Mouse (Mus musculus) c-Kit-positive CD71-positive TER-119-negative erythroid progenitor cells, embryonic 14.5 days (primary cell): Measurements from ENCODE around the gene Aars2.
A peak's percentile ranks its signal among the peaks of the same experiment; 100 is the strongest.

Experiments
- DNase-seq: peaks from one replicate; pipeline ENCODE4 v3.0.0-alpha.2; 2013; ENCODE audit warnings: low read depth

Aars2 gene

DNA sequence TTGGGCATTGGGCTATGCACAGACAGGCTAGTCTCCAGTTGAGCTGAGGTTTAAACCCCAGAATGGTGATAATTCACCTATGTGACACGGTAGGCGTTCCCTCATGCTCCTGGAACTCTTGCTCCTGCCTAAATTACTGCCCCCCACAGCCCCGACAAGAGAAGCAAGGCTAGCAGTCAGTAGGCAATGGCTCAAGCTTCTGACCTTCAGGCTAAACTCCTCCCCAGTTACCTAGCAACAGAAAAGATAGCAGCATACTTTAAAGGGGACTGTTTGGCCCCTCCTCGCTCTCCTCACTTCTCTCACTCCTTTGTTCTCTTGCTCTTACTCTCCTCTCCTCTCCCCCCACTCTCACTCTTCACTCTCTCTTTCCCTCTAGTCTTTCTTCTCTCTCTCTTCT is 5.7 kb upstream of the Aars2 start:
- DNase-seq = no peak

DNA sequence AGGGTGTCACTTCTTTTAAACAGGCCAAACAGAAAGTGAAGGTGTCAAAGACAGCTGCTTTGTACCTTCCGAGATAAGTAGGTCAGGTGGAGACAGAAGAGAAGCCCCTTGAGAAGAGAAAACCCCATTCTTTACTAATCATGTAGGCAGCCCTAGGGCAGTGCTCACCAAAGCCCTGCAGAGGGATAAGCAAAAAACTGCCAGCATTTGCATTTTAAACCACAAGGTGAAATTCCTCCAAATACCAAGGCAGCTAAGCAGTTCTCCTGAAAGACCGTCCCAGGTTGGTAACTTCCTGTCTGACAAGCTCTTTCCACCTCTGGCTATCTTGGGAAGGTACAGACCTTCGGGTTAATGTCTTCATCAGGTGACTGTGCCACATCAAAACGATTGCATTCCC is 4.3 kb upstream of the Aars2 start:
- DNase-seq = no peak

DNA sequence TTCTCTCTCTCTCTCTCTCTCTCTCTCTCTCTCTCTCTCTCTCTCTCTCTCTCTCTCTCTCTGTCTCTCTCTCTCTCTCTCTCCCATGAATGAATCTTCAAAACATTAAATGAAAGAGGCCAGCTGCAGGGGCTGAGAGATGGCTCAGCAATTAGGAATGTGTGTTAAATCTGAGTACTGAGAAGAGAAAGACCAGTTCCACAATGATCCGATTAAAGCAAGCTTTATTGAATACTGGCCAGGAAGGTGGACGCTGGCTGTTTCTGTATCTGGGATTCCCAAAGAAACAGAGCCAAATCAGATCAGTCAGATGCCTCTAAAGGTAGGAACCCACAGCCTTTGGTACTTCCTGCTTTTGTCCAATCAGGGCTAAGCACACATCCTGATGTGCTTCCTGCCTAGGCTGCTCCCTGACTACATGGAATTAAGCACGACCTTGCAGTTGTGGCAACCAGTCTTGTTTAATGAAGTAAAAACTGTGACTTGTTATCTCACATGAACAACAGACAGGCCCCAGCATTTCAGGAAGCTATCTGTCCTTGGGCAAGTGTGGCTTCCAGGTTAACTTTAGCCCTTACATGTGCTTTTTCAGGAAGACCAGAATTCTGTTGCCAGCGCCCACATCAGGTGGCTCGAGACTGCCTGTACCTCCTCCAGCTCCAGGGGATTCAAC is 3.2 kb upstream of the Aars2 start:
- DNase-seq = no peak

DNA sequence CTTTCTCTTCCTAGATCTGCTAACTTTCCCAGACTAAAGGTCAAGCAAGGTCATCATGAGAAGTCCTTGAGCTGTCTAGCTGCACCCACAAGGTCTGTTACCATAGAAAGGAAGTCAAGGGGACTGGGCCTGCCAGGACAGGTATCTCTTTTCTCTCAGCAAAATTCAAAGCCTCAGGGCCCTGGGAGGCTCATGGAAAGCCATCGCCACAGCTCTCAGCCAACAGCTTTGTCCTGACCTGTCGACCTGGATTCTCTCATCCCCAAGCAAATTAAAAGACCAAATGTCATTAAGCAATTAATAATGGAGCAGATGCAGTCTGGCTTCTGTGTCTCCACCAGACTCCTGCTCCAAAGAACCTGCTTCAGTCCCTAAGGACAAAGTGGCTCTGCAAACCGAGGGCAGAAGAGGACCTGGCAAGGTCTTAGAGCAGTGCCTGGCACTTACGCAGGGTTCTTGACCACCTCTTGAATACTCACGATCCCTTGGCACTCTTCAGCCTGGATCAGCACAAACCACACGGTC is 638 bp upstream of the Aars2 start:
- no peak for DNase-seq

DNA sequence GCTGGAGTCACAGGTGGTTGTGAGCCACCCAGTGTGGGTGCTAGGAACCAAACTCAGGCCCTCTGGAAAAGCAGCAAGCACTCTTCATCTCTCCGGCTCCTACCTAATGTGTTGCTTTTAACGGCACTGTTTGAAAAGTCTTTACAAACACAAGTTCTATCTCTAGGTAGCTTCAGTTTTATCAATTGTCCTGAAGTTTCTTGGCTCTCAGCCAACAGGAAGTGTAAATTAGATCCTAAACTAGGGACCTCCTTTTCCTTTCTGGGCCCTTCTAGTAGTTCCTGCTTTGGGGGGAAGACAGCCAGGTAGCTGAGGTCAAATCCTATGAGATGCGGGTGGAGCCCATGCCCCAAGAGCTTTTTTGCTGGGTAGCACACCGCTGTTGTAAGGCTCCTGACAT is 4.2 kb downstream of the Aars2 start:
- DNase-seq = no peak

DNA sequence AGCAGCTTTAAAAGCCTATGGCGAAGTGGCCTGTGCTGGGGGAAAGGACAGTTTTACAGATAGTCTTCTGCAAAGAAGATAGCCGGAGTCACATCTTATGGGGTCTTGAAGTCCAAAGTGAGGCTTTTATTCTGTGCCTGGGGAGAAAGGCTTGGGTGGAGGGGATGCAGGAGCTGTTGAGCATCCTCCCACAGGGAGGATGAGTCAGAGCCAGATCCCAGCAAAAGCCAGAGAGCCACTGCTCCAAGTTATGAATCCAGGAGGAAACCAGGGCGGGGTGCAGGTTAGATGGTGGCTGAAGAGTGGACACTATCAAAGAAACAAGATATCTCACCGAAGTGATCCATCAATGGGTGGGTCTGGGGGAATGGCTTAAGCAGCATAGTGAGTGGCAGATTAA is 5.1 kb downstream of the Aars2 start:
- no peak for DNase-seq

DNA sequence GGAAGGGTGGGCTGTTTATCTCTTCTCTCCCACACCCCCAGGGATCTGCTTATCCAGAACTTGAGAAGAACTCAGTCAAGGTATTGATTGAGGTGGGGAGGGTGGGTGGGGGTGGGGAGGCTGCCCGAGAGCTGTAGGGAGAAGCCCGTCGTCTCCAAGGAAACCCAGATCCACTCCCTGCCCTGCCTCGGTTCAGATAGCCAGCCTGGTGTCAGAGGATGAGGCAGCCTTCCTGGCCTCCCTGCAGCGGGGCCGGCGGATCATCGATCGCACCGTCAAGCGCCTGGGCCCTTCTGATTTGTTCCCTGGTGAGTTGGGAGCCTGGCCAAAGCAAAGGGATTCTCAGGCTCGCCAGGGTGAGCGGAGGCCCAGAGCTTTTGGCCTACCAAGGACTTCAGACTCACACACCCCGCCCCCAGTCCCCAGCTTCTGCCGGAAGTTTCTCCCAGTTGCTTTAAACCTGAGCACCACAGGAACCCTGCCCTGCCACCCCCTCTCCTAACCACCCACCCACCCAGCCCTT is 8.6 kb downstream of the Aars2 start:
- DNase-seq = no peak

DNA sequence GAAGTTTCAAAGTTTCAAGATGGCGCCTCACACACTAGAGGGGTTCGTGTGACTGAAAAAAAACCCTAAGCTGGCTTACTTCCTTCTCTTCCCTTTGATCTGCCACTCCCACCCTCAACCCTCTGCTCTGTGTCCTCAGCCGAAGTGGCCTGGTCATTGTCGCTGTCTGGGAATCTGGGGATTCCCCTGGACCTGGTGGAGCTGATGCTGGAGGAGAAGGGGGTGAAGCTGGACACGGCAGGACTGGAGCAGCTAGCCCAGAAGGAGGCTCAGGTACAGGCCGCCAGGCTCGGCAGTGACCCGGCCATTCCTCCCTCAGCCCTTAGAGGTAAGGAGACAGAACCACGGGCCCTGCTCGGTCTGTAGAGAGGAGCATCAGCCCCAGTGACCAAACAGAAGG is 9.2 kb downstream of the Aars2 start:
- DNase-seq = no peak

DNA sequence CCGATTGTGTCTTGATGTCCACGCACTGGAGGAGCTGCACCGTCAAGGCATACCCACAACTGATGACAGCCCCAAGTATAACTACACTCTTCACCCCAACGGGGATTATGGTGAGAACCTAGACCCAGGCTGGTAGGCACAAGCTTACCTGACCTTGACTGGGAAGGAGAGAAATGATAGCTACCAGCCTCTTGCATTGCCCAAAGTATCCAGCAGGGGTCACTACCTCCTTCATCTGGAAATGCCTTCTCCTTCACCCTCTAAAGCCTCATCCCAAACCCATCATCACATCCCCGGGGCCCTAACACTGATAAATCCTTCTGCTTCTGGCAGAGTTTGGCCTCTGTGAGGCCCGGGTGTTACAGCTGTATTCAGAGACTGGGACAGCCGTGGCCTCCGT is 9.8 kb downstream of the Aars2 start:
- peak; percentile 64 for DNase-seq

DNA sequence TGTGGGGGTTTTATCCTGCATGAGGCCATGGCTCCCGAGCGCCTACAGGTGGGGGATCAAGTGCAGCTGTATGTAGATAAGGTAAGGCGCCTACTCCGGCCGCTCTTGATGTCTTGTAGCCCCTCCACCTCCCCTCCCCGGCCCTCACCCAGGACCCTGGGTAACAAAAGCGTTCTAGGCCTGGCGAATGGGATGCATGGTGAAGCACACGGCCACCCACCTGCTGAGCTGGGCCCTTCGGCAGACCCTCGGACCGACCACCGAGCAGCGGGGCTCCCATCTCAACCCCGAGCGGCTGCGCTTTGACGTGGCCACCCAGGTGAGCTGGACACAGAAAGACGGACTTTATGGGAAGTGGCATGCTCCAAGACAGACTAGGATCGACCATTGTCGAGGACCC is 10.5 kb downstream of the Aars2 start:
- DNase-seq = no peak

DNA sequence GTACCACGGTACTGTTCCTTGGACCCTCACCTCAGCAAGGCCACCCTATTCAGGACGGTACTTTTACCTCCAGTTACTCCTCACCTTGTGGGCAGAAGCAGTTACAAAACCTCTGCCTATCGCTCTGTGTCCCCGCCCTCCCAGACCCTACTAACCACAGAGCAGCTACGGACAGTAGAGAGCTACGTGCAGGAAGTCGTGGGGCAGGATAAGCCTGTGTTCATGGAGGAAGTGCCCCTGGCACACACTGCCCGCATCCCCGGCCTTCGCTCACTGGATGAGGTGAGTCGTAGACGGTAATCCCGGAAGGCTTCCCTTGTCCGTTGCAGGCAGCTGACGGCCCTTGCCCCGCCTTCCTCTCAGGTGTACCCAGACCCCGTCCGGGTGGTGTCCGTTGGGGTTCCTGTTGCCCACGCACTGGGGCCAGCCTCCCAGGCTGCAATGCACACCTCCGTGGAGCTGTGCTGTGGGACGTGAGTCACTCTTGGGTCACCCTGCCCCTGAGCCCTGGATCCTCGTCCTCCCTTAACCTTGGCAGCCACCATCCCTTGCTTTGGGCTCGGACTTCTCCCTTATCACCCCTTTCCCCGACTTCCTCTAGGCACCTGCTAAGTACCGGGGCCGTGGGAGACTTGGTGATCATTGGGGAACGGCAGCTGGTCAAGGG is 11.0 kb downstream of the Aars2 start:
- no peak for DNase-seq

DNA sequence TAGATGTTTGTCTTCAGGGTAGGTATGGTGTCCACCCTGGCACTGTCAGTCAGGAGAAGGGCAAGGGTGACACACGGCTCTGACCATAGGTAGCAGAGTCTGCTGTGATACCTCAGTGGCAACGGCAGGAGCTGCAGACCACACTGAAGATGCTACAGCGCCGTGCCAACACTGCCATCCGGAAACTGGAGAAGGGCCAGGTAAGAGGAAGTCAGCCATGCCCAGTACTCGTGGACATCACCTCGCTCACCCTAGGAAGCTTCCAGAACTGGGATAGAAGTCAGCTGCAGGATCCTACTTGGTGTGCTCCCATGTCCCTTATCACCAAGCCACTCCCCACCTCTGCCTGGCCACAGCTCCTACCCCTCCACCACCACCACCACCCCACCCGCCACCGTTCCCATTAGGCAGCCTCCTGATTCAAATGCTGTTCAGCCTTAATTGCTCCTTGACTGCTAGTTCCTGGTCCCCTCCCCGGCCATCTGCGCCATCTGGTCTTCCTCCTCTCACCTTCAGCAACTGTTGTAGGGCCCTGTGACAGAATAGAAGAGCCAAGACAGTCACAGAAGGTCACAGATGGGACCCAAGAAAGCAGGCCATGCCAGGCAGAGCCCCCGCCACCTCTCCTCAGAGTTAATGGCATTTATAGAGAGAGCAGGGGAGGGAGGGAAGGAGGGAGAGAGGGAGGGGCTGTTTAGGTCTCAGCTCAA is 12.3 kb downstream of the Aars2 start:
- DNase-seq = no peak

DNA sequence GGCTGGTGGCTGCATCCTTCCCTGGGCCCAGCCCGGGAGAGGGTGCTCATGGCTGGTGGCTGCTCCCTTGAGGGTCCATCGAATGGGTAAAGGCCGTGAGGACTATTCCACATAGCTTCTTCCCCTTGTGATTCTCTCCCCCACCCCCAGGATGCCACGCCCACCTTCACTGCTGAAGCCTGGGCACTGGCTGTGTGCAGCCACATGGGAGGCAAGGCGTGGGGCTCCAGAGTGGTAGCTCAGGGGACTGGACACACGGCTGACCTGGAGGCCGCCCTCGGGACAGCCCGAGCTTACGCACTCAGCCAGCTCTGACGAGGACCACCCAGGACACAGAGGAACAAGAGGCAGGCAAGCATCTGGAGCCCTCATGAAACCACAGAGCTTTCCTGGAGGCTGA is 13.5 kb downstream of the Aars2 start:
- DNase-seq = no peak

DNA sequence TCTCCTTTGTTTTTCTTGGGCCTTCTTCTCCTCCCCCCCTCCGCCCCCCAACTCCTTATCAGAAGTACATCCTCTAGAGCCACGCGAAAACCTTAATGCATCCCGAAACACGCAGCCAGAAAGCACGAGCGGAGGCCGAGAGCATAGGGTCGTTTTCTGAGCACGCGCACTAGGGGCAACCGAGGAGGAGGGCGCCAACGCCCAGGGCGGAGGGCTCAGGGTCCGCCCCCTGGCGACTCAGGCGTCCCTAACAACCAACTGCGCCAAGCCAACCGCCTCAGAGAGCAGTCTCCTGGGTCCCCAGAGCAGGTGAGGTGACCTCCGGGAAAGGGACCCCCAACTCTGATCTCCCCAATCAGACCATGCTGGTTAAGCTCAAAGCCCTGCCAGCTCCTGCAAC is 16.6 kb downstream of the Aars2 start, which contains the start of gene Tcte1:
TSS of gene Tcte1 (plus strand) at position 172 of the 400 bp plus-strand sequence.
- DNase-seq = no peak

DNA sequence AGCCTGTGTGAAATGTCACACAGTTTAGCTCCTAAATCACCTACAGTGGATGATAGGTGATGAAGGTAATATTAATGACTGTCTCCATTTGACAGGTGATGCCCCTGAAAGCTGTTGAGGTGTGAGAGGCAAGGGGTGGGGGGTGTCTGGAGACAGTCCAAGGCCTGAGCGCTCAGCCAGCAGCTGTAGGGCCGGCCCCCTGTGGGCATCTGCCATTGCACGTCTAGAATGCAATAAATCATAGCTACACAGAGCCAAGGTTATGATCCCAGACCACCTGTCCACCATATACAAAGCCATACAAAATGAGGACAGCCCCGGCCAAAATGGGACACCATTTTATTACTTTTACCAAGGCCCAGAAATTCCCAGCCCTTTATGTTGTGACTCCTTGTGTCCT is 18.3 kb downstream of the Aars2 start:
- DNase-seq = no peak

DNA sequence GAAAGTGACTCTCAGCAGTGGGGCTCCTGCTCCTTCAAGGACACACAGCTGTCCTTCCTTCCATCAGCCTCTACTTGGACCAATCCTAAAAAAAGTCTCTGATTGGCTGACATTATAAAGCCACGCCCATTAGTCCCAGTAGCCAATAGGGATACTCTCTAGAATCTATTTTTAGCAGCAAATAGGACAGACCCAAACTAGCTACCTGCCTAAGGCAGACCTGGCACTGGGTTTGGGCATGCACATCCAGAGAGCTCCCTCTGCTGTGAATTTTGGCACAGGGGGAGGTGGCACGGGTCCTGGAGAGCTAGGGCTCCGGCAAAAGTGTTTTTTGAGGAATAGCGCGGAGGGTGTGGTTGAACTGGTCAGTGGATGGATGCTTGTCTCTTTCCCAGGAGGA is 19.9 kb downstream of the Aars2 start:
- no peak for DNase-seq

DNA sequence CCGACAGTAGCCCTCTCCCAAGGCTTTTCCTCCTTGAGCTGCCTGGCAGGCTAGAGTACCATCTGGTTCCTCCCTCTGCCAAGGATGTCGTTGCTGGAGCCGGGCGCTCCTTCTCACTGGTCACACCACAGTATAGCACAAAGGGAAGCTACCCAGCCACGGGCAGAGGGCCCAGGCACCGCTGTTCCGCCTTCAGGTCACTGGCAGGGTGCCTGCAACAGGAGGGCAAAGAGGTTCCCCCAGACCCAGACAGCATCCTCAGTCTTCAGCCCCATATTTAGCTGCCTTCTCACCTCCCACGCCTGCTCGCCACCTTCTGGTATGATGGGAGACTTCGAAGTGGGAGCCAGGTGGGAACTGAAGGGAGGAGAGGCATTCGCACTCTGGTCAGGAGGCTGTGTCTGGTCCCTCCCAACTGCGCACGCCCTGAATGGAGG is 23.7 kb downstream of the Aars2 start:
- no peak for DNase-seq

DNA sequence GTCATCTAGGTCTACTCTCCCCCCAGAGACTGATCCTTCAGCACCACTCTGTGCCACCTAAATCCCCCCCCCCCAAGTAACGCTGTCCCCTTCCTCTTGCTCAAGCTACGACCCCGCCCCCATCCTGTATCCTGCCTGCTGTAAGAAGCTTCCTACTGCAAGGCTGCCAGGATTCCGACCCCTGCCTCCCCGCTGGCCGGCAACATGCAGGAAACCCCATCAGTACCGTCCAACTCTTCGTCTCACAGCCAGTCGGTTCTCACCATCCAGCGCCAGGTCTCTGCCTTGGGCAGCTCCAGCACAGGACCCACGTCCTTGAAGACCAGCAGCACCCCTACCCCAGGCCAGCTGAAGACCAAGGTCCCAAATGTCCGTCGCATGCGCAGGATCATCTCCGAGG is 26.3 kb downstream of the Aars2 start:
- DNase-seq = no peak

DNA sequence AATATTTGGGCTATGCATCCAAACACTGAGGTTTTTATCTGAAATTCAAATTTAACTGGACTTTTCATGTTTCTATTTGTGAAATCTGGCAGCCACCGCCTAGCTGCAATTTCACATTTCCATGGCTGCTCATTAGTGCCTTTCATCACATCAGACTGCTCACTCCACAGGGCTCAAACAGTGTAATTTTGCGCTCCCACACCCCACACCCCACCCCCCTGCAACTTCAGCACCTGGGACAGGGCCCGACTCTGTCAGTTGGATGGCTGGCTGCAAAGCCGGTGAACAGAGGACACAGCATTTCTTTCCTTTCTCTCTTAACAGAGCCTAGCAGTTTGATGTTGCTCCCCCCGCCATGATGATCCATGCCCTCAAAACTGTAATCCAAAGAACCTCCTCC is 29.6 kb downstream of the Aars2 start:
- no peak for DNase-seq

DNA sequence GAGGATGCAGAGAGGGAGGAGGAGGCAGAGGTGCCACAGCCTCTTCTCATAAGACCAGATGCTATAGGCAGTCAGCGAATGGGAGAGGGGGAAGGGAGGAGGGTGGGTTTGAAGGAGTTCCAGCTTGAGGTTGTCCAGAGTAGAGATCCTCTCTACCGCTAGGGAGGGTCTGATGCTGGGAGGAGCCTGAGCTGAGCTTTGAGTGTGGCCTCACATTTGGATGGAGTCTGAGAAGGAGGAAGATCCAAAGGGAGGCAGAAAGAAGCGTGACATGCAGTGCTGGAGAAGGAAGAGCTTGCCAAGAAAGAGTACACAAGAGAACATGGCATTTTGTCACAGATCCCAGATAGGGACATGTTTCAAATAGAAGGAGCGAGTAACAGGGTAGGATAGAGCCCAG is 31.8 kb downstream of the Aars2 start:
- DNase-seq = no peak

DNA sequence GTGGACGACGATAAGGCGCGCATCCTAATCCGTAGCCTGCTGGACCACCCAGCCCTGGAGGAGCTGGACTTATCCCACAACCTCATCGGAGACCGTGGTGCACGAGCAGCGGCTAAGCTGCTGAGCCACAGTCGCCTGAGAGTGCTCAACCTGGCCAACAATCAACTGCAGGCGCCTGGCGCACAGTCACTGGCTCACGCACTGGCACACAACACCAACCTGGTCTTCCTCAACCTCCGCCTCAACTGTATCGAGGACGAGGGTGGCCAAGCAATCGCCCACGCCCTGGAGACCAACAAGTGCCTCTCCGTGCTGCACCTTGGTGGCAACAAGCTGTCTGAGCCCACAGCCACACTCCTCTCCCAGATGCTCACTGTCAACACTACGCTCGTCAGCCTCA is 33.0 kb downstream of the Aars2 start:
- no peak for DNase-seq

DNA sequence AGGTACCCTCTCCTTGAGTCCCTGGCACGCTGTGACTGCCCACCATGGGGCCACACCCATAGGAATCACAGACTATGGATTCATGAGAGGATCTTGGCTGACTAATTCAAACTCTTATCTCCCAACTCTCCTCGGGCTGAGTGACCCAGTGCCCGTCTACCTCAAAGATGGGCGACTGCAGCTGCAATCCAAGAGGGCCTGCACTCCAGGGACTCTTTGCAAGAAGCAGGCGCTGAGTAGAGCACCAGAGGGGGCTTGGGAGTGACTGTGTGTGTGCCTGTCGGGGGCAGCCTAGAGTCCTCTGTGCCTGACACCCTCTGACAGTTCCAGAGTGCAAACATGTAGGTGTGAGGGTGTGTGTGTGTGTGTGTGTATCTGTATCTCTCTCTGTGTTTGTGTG is 35.5 kb downstream of the Aars2 start:
- DNase-seq = no peak

DNA sequence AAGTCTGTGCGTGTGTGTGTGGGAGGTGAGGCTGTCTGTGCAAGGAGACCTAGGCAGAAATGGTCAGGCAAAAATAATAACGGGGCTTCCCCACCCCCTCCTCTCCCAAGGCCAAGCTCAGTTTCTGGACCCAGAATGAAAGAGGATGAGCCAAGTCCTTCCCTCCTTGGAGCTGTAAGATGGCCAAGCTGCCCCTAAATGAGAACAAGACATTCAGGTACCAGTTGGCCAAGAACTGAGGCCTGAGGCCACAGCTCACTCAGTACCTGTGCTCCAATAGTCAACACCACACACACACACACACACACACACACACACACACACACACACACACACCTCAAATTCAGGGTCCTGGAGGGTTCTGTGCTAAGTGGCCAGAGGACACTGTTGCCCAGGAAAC is 36.1 kb downstream of the Aars2 start:
- no peak for DNase-seq
